Mouse (Mus musculus) frontal cortex, postnatal 14 days (tissue): ENCODE results near the gene Myo5a.
A peak's percentile ranks its signal among the peaks of the same experiment; 100 is the strongest.

Source experiments
- DNase-seq, 2 experiments: peaks; one replicate each; pipeline ENCODE4 v3.0.0; 2022; ENCODE audit warnings: low spot score in 2 of 2

Gene Myo5a

DNA sequence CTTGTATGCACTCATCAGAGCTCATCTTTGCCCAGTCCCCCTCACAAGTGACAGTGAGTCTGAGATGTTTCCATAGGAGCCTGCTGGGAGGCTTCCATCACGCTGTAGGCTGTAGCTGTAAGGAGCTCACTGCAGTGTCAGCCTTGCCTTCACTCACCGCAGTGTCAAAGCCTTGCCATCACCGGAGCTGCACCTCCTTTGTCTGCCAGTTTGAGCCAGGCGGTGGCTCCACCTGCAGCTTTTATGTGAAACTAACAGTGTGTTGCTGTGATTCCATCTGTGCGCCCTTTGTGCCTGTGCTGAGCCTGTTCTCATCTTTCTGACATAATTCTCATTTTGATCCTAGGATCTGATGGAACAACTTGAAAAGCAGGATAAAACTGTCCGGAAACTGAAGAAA, 126.5 kb downstream of the Myo5a start:
- DNase-seq, result no peak

DNA sequence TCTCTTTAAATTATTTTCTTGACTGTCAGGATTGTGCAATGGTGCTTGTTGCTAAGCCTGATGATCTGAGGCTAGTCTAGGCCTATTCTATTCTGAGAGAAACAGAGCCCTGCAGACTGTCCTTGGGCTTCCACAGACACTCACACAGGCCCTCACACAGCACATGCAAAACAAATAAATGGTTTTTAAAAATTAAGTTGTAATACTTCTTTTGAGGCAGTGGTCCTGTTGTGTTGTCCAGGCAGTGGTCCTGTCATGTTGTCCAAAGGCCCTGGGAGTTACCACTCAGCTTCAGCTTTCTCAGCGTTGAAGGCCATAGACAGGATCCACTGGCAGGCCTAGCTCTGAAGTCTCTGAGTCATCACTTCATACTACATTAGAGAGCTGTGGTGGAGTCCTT, 130.7 kb downstream of the Myo5a start:
- no peak for DNase-seq

- DNase-seq, result no peak
Observed at GRCm38 (mm10) chr9:75202036-75202435, 131.2 kb downstream of the Myo5a start.

GRCm38 (mm10) chr9:75209246-75209645, 138.4 kb downstream of the Myo5a start:
- DNase-seq, result no peak

GRCm38 (mm10) chr9:75210269-75210668, 139.5 kb downstream of the Myo5a start:
- DNase-seq, result no peak

GRCm38 (mm10) chr9:75214743-75215413, 144.1 kb downstream of the Myo5a start:
- no peak for DNase-seq

DNA sequence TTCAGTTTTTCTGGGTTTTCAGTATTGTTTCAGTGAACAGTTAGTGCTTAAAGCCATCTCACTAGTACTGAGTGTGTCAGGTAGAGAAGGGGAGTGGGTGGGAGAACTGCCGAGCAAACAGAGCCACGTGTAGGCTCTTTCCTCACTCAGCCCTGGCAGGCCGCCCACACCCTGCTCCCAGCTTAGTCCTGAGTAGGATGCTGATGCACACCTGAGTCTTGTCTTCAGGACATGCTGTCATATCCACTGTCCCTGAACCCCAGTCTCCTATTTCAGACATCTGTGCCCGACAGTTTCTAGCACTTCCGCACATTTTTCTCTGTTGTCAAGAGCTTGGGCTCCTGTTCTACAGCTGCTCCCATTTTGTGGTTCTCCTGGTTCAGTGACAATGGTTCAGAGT, 149.1 kb downstream of the Myo5a start:
- DNase-seq, result peak in 1 of 2 experiments; percentile 46

DNA sequence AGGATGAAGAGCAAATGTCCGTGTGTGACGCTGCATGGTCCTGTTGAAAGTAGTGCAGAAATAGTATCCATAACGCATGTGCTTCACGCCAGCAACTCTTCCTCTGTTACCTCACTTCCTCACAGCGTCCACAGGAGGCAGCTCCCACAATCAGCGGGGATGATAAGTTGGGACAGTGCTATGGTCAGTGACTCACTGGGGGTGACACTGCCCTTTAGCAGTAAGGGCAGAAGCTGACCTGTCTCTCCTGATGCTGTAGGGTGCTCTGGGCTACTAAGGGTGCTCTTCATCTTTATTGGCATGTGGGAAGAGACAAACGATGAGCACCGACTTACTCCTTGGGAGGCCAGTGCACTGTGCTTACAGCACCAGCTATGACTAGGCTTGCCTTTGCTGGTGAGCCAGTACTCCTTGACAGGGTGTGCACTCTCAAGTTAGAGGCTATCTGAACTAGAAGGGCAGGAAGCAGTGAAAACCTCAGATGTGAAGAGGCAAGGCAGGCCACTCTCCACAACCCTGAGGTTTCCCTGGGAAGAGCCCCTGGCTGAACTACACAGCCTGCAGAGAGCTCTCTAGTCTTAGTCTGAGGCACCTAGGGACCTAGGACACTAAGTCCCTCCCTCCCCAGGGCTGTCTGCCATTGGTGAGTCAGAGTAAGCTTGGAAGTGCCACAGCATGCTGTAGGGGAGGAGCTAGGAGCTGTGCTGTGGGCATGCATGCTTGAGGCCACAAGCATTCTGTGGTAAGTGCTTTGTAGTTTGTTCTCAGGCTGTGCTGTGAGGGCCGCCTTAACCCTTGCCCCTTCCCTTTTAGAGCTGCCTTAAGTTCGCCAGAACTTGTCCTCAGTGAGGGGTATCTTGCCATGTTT, 150.8 kb downstream of the Myo5a start:
- DNase-seq, result no peak

DNA sequence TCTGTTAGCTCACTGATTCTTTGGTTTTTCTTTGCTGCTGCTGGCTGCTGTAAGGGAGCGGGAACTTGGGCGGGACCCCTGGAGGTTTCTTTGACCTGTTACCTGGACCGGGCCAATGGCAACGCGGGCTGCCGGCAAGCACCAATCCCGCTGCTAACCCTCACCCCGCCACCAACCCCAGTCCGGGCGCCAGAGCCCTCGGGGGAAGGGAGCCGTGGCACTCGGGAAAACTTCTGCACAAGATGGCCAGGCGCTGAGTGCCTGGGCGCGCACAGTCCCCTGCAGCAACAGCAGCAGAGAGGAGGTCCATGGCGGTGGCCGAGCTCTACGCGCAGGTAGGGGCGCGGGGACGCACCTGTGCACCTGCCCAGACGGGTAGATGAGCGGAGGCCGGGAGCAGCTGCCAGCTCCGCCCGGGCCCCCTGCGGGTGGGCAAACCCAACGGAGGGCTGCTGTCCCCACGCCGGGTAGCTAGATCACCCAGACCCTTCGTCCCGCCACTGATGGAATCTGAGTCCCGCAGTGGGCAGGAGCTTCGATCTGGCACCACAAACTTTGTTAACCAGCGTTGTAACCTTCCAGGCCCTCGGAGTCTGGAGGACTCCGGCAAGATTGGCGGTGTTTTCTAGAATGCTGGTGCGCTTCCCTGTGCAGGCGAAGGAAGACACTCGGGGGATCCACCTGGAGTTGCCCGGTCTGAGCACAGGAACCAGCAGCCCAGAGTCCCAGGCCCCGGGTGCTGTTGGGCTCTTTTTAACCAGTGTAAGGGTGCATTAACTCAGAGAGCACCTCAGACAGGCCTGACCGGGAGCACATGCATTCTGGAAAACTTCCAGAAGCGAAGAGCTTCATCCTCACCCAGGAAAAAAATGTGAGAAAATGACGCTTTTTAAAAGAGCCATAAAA, 161.3 kb downstream of the Myo5a start, which contains the start of gene Myo5c:
Gene Myo5c, plus strand, starts transcription at position 180 of the 906 bp plus-strand sequence.
- no peak for DNase-seq

DNA sequence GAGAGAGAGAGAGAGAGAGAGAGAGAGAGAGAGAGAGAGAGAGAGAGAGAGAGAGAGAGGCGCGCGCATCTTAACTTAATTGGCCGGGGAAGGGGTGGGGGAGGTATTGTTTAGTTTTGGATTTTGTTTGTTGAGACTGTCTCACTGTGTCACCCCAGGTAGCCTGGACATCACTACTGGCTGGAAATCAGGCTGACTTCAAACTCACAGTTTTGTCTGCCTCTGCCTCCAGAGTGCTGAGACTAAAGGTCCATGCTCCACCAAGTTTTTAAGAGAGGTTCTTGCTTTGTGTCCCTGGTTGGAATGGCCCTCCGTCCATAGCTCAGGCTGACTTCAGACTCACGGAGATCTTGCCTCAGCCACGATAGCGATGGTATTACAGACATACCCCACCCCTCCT, 162.0 kb downstream of the Myo5a start:
- no peak for DNase-seq

GRCm38 (mm10) chr9:75234271-75234741, 163.5 kb downstream of the Myo5a start:
- DNase-seq, result no peak

DNA sequence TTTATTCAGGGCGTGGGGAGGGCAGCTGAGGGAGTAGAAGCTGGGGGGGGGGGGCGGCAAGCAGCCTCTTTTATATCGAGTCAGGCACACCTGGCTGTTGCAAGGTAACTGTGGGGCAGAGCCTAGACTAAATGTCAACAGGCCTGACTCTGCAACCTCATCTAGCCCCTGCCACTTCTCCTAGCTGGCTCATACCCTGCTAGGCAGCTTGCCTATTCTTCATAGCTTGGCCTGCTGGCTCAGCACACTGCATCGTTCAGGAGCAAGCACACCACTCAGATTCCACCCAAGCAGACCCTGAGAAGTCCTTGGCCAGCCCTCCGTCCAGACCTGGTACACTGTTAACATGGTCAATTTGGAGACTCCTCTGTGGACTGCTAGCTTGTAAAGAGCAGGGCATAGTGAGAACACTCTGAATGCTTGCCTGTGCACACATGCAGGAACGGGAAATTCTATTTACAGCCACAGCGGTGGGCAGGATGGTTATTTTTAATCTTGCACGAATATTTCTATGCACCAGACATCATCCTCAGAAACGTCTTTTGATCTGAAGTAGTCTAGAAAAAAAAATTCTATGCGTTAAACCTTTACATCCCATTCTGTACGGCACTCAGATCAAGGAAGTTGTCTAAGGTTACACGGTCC, 164.3 kb downstream of the Myo5a start:
- no peak for DNase-seq

DNA sequence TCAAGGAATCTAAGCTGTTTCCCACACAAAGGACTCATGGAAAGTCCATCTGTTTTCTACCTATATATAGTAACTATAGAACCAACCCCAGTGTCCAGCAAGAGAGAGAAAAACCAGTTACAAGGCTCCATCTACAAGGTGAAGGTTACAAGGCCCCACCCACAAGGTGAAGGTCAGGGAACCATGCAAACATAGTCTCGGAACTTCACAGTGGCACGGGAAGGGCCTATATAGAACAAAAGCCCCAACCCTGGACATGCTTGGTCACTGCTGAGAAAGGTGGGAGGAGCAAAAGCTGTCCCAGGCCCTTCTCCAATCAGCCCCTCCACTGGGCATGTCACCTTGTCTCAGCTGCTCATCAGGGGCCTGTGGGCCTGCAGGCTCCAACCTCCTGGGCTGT, 164.9 kb downstream of the Myo5a start:
- DNase-seq, result no peak

- no peak for DNase-seq
Observed at GRCm38 (mm10) chr9:75236416-75237308, 165.8 kb downstream of the Myo5a start.

GRCm38 (mm10) chr9:75238179-75238578, 167.4 kb downstream of the Myo5a start:
- no peak for DNase-seq

GRCm38 (mm10) chr9:75243052-75243451, 172.2 kb downstream of the Myo5a start:
- no peak for DNase-seq

DNA sequence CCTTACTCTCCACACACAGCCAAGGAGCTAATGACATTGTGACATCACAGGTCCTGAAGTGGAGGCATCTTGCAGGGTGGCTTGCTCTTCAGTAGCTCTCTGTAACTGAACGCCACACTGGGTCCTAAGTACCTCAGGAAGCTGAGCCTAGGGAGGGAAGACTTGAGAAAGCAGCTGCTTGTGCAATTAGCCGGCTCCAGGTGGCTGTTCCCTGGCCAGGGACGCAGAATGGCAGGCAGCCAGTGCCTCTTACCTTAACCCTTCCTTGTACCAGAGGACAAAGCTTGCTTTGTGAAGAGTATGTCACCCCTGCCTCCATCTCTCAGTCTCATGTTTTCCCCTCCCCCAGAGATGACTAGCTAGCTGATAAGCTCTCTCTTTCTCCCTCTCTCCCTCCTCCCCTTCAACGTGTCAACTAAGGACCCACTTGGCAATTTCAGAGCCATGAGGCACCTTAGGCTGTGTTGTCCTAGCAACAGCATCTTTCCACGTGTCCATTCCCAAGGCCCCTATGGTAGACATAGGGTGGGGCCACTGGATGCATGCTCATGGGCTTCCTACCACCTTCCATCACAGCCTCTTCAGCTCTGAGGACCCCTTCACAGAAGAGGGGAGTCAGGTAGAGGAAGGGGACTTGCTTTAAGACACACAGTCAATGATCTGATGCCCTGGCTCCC, 173.1 kb downstream of the Myo5a start:
- no peak for DNase-seq

GRCm38 (mm10) chr9:75244527-75244926, 173.7 kb downstream of the Myo5a start:
- no peak for DNase-seq

DNA sequence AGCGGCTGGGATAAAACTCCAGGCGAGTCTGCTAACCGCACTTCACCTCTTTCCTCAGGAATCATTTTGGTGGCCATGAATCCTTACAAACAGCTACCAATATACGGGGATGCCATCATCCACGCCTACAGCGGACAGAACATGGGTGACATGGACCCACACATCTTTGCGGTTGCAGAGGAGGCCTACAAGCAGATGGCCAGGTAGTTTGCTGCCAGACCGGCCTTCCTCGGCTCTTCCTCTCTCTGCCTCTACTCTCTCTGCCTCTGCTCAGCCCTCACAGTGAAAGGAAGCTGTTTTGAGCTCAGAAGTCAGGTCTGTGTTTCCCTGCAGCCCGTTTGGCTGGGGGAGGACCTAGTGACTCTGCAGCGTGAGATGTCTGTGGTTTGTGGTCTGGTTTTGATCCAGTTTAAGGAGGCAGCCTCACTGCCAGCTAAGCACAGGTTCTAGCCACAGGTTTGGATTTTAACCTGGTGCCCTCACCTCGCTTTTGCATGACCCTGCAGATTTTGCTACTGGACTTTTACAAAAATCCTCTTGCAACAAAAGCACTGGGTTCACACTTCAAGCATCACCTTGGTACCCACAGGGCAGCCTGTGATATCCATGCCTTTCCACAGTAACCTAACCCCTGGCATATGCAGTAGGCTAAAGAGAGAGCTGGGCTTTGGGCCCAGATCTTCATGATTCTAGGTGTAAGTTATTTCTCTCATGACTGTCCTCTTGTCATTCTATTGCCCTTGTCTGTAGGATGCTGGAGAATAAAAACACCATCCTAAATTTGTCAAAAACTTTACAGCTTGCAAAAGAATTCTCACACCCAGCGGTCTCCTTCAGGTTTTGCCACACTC, 175.5 kb downstream of the Myo5a start:
- no peak for DNase-seq
